ENCODE assay signal across 8 mouse cellular contexts in the genomic region with DNA sequence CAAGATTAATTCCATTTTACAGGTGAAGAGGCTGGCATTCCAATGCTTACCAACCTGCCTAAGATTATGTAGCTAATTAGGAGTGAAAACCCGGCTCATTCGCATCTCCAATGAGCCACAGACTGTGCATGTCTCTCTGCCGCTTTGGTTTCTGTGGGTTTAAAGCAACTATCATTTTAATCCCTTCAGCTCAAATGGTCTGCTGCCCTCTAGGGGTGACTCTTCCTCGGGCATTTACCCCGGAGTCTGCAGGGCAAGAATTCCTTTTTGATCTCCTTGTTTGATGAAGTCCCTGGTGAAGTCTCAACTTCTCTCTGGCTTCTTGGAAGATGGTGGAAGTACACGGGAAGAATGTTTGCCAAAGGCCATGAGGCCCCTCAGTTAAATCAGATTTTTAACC.
DNase-seq lines count a peak whose midpoint lies in the region; ATAC-seq and TF ChIP-seq lines count a peak whose summit lies in the region.

No protein-coding gene starts in this region.

- DNase-seq in midbrain, embryonic 11.5 days (ENCODE audit: low spot score, missing footprints) = peak; percentile 91
- DNase-seq in adrenal gland, adult 18-20 months (ENCODE audit: low spot score in 2 of 2) = peak; percentile 67 to 68
- DNase-seq in kidney, postnatal 14 days = peak; percentile 76
- DNase-seq in liver, embryonic 11.5 days (ENCODE audit: low spot score) = peak; percentile 54
- peak; percentile 78 to 79 for DNase-seq in right cerebral cortex, adult 2 months (ENCODE audit: low spot score in 2 of 2)

- H3K9me3 ChIP-seq in midbrain, embryonic 11.5 days (ENCODE audit: control insufficient read depth, low read length) = no peaks in the 10 kb centered on the region
- H3K9me3 ChIP-seq in midbrain, embryonic 16.5 days (replicated peaks; ENCODE audit: control insufficient read depth, low read length, poor library complexity, severe bottlenecking) = no peaks in the 10 kb centered on the region
- H3K9me3 ChIP-seq in liver, embryonic 11.5 days (ENCODE audit: control insufficient read depth, low read length) = no peaks in the 10 kb centered on the region

- H3K4me2 ChIP-seq in midbrain, embryonic 11.5 days = no peak overlapping the region
- H3K4me2 ChIP-seq in midbrain, embryonic 16.5 days (ENCODE audit: low read length) = no peak overlapping the region
- no peak overlapping the region for H3K4me2 ChIP-seq in liver, embryonic 11.5 days

- ATAC-seq in midbrain, embryonic 11.5 days (ENCODE audit: low FRiP score) = no peak
- no peak for ATAC-seq in midbrain, embryonic 16.5 days
- no peak for ATAC-seq in liver, embryonic 11.5 days (replicated peaks; ENCODE audit: low FRiP score)
- ATAC-seq in activated CD4-positive, CD25-positive, alpha-beta regulatory T cell, adult 4 months = no peak

- TF ChIP-seq CTCF in embryonic fibroblast, embryonic 13.5 days (IDR thresholded peaks at IDR 0.05; ENCODE audit: borderline replicate concordance, insufficient read depth, low read length) = 0 out of 2 replicates have a peak, but pooled peaks have one; percentile 9

- H3K4me1 ChIP-seq in midbrain, embryonic 11.5 days (ENCODE audit: control insufficient read depth, insufficient read depth, low read length) = no peaks in the 10 kb centered on the region
- no peaks in the 10 kb centered on the region for H3K4me1 ChIP-seq in midbrain, embryonic 16.5 days (ENCODE audit: control insufficient read depth, insufficient read depth, low read length)
- no peaks in the 10 kb centered on the region for H3K4me1 ChIP-seq in embryonic fibroblast, embryonic 13.5 days (ENCODE audit: control insufficient read depth, insufficient read depth, low read length)
- no peaks in the 10 kb centered on the region for H3K4me1 ChIP-seq in liver, embryonic 11.5 days (replicated peaks; ENCODE audit: control insufficient read depth, insufficient read depth, low read length)

- TF ChIP-seq POLR2A in embryonic fibroblast, embryonic 13.5 days (IDR thresholded peaks at IDR 0.05; ENCODE audit: low read depth, low read length) = no peak

- no peak overlapping the region for H3K4me3 ChIP-seq in midbrain, embryonic 11.5 days (ENCODE audit: low read depth, low read length)
- H3K4me3 ChIP-seq in midbrain, embryonic 16.5 days (ENCODE audit: low read depth, low read length) = no peak overlapping the region
- H3K4me3 ChIP-seq in embryonic fibroblast, embryonic 13.5 days (ENCODE audit: insufficient read depth, low read length) = no peak overlapping the region
- no peak overlapping the region for H3K4me3 ChIP-seq in liver, embryonic 11.5 days (ENCODE audit: low read depth, low read length)

- no peak overlapping the region for H3K9ac ChIP-seq in midbrain, embryonic 11.5 days (ENCODE audit: low read length)
- no peak overlapping the region for H3K9ac ChIP-seq in midbrain, embryonic 16.5 days (ENCODE audit: low read depth, low read length)
- H3K9ac ChIP-seq in liver, embryonic 11.5 days (ENCODE audit: low read depth, low read length) = no peak overlapping the region

- H3K27ac ChIP-seq in midbrain, embryonic 11.5 days (ENCODE audit: low read depth, low read length) = no peak overlapping the region
- no peak overlapping the region for H3K27ac ChIP-seq in midbrain, embryonic 16.5 days (ENCODE audit: low read length)
- H3K27ac ChIP-seq in embryonic fibroblast, embryonic 13.5 days (ENCODE audit: insufficient read depth, low read length) = no peak overlapping the region
- H3K27ac ChIP-seq in liver, embryonic 11.5 days (ENCODE audit: low read depth, low read length) = no peak overlapping the region

- WGBS in midbrain, embryonic 11.5 days = 34% methylated on average over 6 of the region's 6 CpGs
- WGBS in midbrain, embryonic 16.5 days = 21% methylated on average over 6 of the region's 6 CpGs
- WGBS in liver, embryonic 11.5 days = 28% methylated on average over 6 of the region's 6 CpGs

- no peaks in the 10 kb centered on the region for H3K36me3 ChIP-seq in midbrain, embryonic 11.5 days (ENCODE audit: control insufficient read depth, insufficient read depth, low read length)
- no peaks in the 10 kb centered on the region for H3K36me3 ChIP-seq in midbrain, embryonic 16.5 days (ENCODE audit: control insufficient read depth, insufficient read depth, low read length)
- H3K36me3 ChIP-seq in liver, embryonic 11.5 days (ENCODE audit: control insufficient read depth, insufficient read depth, low read length) = no peaks in the 10 kb centered on the region

- no peaks in the 10 kb centered on the region for H3K27me3 ChIP-seq in midbrain, embryonic 11.5 days (ENCODE audit: control insufficient read depth, insufficient read depth, low read length)
- no peaks in the 10 kb centered on the region for H3K27me3 ChIP-seq in midbrain, embryonic 16.5 days (ENCODE audit: control insufficient read depth, insufficient read depth, low read depth, low read length)
- no peaks in the 10 kb centered on the region for H3K27me3 ChIP-seq in liver, embryonic 11.5 days (replicated peaks; ENCODE audit: control insufficient read depth, insufficient read depth, low read length)
